Mouse (Mus musculus): Measurements from ENCODE around the gene Rnpepl1.
A peak's percentile ranks its signal among the peaks of the same experiment; 100 is the strongest.
"Not testable (repeated sequence)": the region's sequence is repeated elsewhere in the genome, so short reads cannot be mapped to it uniquely, and the experiment has no call there.

The Rnpepl1 gene

DNA sequence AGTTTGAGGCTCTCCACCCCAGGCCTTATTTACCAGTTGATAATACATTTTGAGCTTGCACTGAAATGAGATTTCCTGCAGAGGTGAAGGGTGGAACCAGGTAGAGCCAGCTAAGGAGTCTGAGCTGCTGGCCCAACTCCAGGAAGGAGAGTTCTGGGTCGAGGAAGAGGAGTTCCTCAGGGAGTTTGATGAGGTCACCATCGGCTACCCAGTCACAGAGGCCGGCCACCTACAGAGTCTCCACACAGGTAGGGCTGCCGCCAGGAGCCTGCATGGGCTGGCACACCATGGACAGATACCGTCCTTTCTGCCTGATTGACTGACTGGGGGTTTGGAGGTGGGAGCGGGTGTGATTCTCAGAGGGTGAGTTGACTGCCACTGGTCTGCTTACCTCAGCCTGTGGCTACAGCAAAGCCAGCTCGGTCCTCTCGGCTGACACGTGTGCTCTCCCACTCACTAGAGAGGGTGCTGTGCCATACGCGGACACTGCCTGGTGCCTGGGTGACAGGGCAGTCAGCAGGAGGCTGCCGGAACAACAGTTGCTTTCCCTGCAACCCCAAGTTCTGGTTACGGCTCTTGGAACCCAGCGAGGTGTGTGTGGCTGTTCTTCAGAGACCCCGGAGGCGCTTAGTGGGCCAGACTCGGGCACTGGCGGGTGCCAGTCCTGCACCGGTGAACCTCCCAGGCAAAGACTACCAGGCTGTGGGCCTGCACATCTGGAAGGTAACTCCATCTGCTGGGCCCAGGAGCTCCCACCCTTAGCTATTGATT lies 32.8 kb downstream of the Rnpepl1 start:
- DNase-seq = no peak

DNA sequence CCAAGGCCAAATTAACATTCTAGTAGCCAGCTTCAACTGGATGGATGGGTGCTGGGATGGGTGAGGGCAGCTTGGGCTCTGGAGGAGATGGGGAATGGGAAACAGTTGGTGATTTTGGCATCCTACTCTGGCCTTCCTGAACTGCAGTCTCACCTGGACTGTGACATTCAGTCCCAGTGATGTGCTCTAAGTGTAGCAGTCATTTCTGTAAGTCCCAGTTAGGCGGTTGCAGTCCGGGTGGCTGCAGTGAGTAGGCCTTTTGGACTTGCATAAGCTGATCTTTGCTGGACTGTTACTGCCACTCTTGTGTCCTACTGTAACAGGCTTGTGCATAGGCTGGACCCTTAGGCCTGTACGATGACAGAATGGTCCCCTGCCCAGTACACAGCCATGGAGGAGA lies 37.4 kb downstream of the Rnpepl1 start:
- no peak for DNase-seq

DNA sequence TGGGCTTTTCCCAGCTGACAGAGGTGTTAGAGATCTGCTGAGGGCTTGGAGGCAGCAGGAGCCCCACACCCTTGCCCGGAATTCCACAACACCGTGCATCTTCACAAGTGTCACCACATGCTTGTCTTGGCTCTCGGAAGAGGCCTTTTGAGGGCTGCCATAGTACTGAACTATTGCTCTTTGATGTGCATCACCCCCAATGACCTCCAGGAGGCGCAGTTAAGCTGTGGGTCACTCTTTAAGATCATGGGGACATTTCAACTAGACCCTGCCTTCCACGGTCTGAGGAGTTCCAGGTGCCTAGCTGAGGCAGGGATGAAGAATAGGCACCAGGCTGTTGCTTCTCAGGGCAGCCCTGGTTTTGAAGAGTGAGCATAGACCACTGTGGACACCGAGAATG lies 38.8 kb downstream of the Rnpepl1 start:
- no peak for DNase-seq

GRCm38 (mm10) chr1:92950607-92951006 lies 40.0 kb downstream of the Rnpepl1 start, which contains the start of gene Gpr35:
Gene Gpr35, plus strand, starts transcription at chr1:92950865.
- no peak for DNase-seq

GRCm38 (mm10) chr1:92953641-92954040 lies 43.1 kb downstream of the Rnpepl1 start:
- DNase-seq = no peak

- peak; percentile 41 to 68 for DNase-seq
These were observed 46.2 kb downstream of the Rnpepl1 start for GRCm38 (mm10) chr1:92956571-92957335.

DNA sequence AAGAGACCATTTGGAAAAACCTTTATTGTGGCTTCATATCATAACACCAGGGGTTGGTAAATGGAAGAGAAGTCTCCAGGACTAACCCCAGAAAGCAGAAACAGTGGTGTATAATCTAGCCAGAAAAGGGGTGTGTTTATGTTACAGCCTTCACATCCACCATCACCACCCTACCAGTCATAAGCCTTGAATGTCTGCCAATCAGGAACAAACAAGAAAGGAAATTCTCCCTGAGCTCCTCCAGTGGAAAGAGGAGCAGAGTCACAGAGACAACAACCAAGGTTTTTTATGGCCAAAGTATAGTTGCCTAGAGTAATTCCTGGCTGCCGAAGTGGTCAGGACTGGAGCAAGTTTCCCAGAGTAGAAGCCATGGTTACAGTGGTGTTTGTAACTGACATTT lies 48.4 kb downstream of the Rnpepl1 start:
- no peak for DNase-seq

DNA sequence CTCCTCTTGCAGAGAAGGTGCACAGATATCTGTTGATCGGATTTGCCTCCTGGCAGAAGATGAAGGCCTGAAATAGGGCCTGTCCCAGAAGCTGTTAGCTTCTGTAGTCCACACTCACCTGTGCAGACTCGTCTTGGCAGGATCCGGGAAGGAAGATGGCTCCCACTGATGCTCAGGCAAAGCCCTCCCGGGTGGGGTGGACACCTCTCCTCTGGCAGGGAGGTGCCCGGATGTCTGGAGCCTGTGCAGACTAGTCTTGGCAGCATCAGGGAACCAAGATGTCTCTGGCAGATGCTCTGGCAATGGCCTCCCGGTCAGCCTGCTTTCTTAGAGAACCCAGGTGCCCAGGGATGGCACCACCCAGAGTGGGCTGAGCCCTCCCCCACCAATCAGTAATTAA lies 60.2 kb downstream of the Rnpepl1 start:
- DNase-seq = not testable (repeated sequence)

DNA sequence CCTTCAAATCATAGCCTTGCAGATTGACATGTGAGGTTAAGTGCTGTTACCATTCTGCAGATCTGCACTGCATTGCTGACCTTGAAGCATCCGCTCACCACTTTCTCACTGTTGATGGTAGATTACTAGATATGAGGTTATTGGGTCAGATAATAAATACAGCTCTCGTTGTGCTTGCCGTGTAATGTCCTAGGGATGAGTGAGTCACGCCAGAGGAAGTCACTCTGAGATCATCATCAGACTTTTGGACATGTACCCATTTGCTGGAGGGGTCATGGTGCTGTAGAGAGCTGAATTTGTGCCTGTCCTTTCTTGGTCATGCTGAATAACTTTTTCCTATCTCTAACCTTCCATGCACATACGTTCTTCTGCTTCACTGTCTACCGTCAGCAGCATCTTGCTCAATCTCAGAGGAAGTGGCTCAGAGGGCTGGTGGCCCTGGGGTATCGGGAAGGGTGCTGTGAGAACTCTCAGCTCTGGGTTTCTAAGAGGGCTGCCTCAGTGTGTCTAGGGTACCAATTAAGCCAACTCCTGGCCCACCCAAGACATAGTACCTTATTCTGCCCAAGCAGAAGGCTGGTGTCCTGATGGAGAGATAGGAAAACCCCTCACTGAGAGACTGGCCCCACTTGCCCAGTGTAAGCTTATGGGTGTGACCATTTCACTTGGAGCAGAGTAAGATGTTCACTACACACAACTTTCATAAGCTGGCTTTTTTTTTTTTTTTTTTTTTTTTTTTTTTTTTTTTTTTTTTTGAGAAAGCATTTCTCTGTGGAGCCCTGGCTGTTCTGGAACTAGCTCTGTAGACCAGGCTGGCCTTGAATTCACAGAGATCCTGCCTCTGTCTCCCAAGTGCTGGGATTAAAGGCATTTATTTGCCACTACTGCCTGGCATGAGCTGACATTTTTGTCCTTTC lies 61.6 kb downstream of the Rnpepl1 start:
- no peak for DNase-seq

GRCm38 (mm10) chr1:92972854-92973253 lies 62.3 kb downstream of the Rnpepl1 start:
- peak; percentile 34 to 43 for DNase-seq
